Mouse (Mus musculus): ENCODE data around the gene Rab37.

DNA sequence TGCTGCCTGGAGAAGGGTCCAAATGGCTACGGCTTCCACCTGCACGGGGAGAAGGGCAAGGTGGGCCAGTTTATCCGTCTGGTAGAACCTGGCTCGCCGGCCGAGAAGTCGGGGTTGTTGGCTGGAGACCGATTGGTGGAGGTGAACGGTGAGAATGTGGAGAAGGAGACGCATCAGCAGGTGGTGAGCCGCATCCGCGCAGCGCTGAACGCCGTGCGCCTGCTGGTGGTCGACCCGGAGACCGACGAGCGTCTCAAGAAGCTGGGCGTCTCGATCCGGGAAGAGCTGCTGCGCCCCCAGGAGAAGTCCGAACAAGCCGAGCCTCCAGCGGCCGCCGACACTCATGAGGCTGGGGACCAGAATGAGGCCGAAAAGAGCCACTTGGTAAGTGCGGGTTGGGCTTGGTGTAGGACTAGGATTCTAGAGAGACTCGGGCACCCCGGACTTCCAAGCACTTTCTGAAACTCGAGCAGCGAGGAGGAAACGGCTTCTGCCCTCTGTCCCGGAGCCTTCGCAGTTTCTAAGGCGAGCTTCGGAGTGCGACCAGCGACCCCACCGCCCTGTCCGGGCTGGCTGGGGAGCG is 72.4 kb downstream of the Rab37 start:
- TF ChIP-seq CTCF (IDR thresholded peaks at IDR 0.05; ENCODE audit: control insufficient read depth, insufficient read depth, insufficient read length): no peak
- no peak for TF ChIP-seq MAX (IDR thresholded peaks at IDR 0.05)
